Mouse (Mus musculus): Measurements from ENCODE around the gene H2al1j. TPM values are rescaled to one million over a fixed set of nuclear protein-coding genes. Genes with fewer than 3 reads are reported as not detected.
"Not testable (repeated sequence)": the region's sequence is repeated elsewhere in the genome, so short reads cannot be mapped to it uniquely, and the experiment has no call there.

The H2al1j gene
- polyA plus RNA-seq, 1 experiment from 2014 or later: not detected

- not testable (repeated sequence) for DNase-seq; H3K27me3 ChIP-seq; H3K4me3 ChIP-seq (replicated peaks); H3K9ac ChIP-seq; H3K36me3 ChIP-seq; H3K4me1 ChIP-seq (replicated peaks); H3K27ac ChIP-seq; ATAC-seq (ENCODE audit: low read depth); H3K4me2 ChIP-seq; H3K9me3 ChIP-seq (replicated peaks)
- 80% methylated on average over 1 of the region's 5 CpGs for WGBS (ENCODE audit: insufficient replicate concordance)
Measured at GRCm38 (mm10) chrX:11324359-11324758, 3.3 kb upstream of the H2al1j start, which contains the start of gene H2al1i. H2al1i (plus strand) TSS chrX:11324659.

- Histone ChIP-seq H3K4me1 (replicated peaks) (no peaks in the 10 kb centered on the region), H3K9me3 (replicated peaks) (no peaks in the 10 kb centered on the region), H3K9ac (no peak overlapping the region), H3K36me3 (no peaks in the 10 kb centered on the region), H3K27ac (no peak overlapping the region), H3K4me3 (replicated peaks) (no peak overlapping the region), H3K27me3 (no peaks in the 10 kb centered on the region), H3K4me2 (no peak overlapping the region)
- DNase-seq: no peak
- ATAC-seq (ENCODE audit: low read depth): no peak
- WGBS (ENCODE audit: insufficient replicate concordance): 65% methylated on average over 9 of the region's 9 CpGs
Measured at GRCm38 (mm10) chrX:11345762-11346161, 18.1 kb downstream of the H2al1j start.

- Histone ChIP-seq H3K36me3 (no peaks in the 10 kb centered on the region), H3K27ac (no peak overlapping the region), H3K4me2 (no peak overlapping the region), H3K9me3 (replicated peaks) (no peaks in the 10 kb centered on the region), H3K4me1 (replicated peaks) (no peaks in the 10 kb centered on the region), H3K27me3 (no peaks in the 10 kb centered on the region), H3K9ac (no peak overlapping the region), H3K4me3 (replicated peaks) (no peak overlapping the region)
- WGBS (ENCODE audit: insufficient replicate concordance): 80% methylated on average over 3 of the region's 3 CpGs
- ATAC-seq (ENCODE audit: low read depth): no peak
- DNase-seq: no peak
Measured at GRCm38 (mm10) chrX:11346756-11347155, 19.1 kb downstream of the H2al1j start.

- no peaks in the 10 kb centered on the region for H3K4me1 ChIP-seq (replicated peaks)
- no peak overlapping the region for H3K9ac ChIP-seq
- no peak overlapping the region for H3K27ac ChIP-seq
- H3K27me3 ChIP-seq: no peaks in the 10 kb centered on the region
- H3K4me2 ChIP-seq: no peak overlapping the region
- no peaks in the 10 kb centered on the region for H3K36me3 ChIP-seq
- no peak for ATAC-seq (ENCODE audit: low read depth)
- whole genome bisulfite sequencing (ENCODE audit: insufficient replicate concordance): 37% methylated on average over 6 of the region's 6 CpGs
- DNase-seq: no peak
- no peak overlapping the region for H3K4me3 ChIP-seq (replicated peaks)
- no peaks in the 10 kb centered on the region for H3K9me3 ChIP-seq (replicated peaks)
Measured at GRCm38 (mm10) chrX:11360823-11361222, 33.2 kb downstream of the H2al1j start.

GRCm38 (mm10) chrX:11361261-11361660, 33.6 kb downstream of the H2al1j start:
- Histone ChIP-seq H3K4me1 (replicated peaks) (no peaks in the 10 kb centered on the region), H3K9ac (no peak overlapping the region), H3K4me3 (replicated peaks) (no peak overlapping the region), H3K9me3 (replicated peaks) (no peaks in the 10 kb centered on the region), H3K4me2 (no peak overlapping the region), H3K27ac (no peak overlapping the region), H3K27me3 (no peaks in the 10 kb centered on the region), H3K36me3 (no peaks in the 10 kb centered on the region)
- DNase-seq: no peak
- 36% methylated on average over 2 of the region's 2 CpGs for whole genome bisulfite sequencing (ENCODE audit: insufficient replicate concordance)
- no peak for ATAC-seq (ENCODE audit: low read depth)

- Histone ChIP-seq H3K36me3 (no peaks in the 10 kb centered on the region), H3K4me2 (no peak overlapping the region), H3K27me3 (no peaks in the 10 kb centered on the region), H3K27ac (no peak overlapping the region), H3K4me3 (replicated peaks) (no peak overlapping the region), H3K9ac (no peak overlapping the region), H3K9me3 (replicated peaks) (no peaks in the 10 kb centered on the region), H3K4me1 (replicated peaks) (no peaks in the 10 kb centered on the region)
- no peak for ATAC-seq (ENCODE audit: low read depth)
- no peak for DNase-seq
- WGBS (ENCODE audit: insufficient replicate concordance): 62% methylated on average over 6 of the region's 6 CpGs
Measured at GRCm38 (mm10) chrX:11363890-11364289, 36.3 kb downstream of the H2al1j start.

- no peak overlapping the region for H3K27ac ChIP-seq
- H3K27me3 ChIP-seq: no peaks in the 10 kb centered on the region
- DNase-seq (no peak), ATAC-seq (ENCODE audit: low read depth) (no peak)
- no peaks in the 10 kb centered on the region for H3K36me3 ChIP-seq
- H3K9ac ChIP-seq: no peak overlapping the region
- no peaks in the 10 kb centered on the region for H3K9me3 ChIP-seq (replicated peaks)
- H3K4me2 ChIP-seq: no peak overlapping the region
- H3K4me1 ChIP-seq (replicated peaks): no peaks in the 10 kb centered on the region
- no peak overlapping the region for H3K4me3 ChIP-seq (replicated peaks)
- 51% methylated on average over 12 of the region's 12 CpGs for WGBS (ENCODE audit: insufficient replicate concordance)
Measured at GRCm38 (mm10) chrX:11365151-11365550, 37.5 kb downstream of the H2al1j start.

Other genes with a start within 250 kb of the H2al1j start
- not detected in 2 replicates for gene H2al1a, start 28.6 kb upstream of the H2al1j start, polyA plus RNA-seq (2015; fragmentation: Nextera tagmentation; extraction: Ambion mirVana)
- gene H2al1b, start 25.4 kb upstream of the H2al1j start, polyA plus RNA-seq (2015; fragmentation: Nextera tagmentation; extraction: Ambion mirVana): not detected in 2 replicates
- not detected in 2 replicates for gene H2al1c, start 22.2 kb upstream of the H2al1j start, polyA plus RNA-seq (2015; fragmentation: Nextera tagmentation; extraction: Ambion mirVana)
- gene H2al1d, start 19.0 kb upstream of the H2al1j start, polyA plus RNA-seq (2015; fragmentation: Nextera tagmentation; extraction: Ambion mirVana): not detected in 2 replicates
- not detected in 2 replicates for gene H2al1e, start 15.9 kb upstream of the H2al1j start, polyA plus RNA-seq (2015; fragmentation: Nextera tagmentation; extraction: Ambion mirVana)
- gene H2al1f, start 12.7 kb upstream of the H2al1j start, polyA plus RNA-seq (2015; fragmentation: Nextera tagmentation; extraction: Ambion mirVana): not detected in 2 replicates
- not detected in 2 replicates for gene H2al1g, start 9.6 kb upstream of the H2al1j start, polyA plus RNA-seq (2015; fragmentation: Nextera tagmentation; extraction: Ambion mirVana)
- not detected in 2 replicates for gene H2al1h, start 6.3 kb upstream of the H2al1j start, polyA plus RNA-seq (2015; fragmentation: Nextera tagmentation; extraction: Ambion mirVana)
- not detected in 2 replicates for gene H2al1i, start 3.2 kb upstream of the H2al1j start, polyA plus RNA-seq (2015; fragmentation: Nextera tagmentation; extraction: Ambion mirVana)